Mouse (Mus musculus) embryo, embryonic 10 days (tissue): ENCODE measurements around the gene Erich6b.

Source experiments
- DNase-seq: peaks from one replicate; pipeline ENCODE4 v3.0.0-alpha.2; 2015; ENCODE audit warnings: low spot score

Erich6b gene

DNA sequence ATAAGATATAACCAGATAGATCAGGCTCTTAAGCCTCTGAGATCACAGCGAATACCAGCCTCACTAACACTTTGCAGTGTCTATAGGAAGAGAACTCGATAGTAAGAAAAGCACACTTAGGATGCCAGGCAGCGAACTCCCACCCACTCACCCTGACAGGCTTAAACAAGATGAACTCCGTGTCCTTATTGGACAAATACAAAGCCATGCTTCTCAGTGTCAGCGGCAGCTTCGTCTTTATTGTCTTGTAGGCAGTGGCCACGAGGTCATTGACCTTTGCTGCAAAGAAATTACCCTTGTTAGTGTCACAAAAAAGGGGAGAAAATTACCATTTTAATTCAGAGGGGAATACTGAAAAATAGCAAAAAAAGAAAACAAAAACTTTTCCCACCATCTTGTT is 65.7 kb downstream of the Erich6b start:
- peak; percentile 73 for DNase-seq

DNA sequence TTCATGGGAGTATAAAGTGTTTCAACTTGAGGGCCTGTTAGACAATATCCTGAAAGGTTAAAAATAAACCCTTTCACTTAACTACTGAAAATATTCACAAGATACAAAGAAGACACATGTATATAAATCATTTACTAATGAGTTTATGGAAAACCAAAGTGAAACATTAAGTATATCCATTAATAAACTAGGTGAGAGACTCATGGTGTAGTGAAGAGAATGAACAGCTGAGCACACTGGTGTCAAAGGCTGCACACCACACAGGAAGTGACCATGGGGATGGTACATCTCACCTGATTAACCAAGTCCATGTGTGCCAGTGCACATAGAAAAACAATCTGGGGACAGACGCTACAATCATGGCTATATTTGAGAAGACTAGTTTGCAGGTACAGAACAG is 66.9 kb downstream of the Erich6b start:
- no peak for DNase-seq

- DNase-seq = no peak
Measured at GRCm38 (mm10) chr14:75711731-75712130, 69.7 kb downstream of the Erich6b start.

- DNase-seq = no peak
Measured at GRCm38 (mm10) chr14:75712687-75713086, 70.6 kb downstream of the Erich6b start.

- peak; percentile 12 for DNase-seq
Measured at GRCm38 (mm10) chr14:75713661-75714060, 71.6 kb downstream of the Erich6b start.

DNA sequence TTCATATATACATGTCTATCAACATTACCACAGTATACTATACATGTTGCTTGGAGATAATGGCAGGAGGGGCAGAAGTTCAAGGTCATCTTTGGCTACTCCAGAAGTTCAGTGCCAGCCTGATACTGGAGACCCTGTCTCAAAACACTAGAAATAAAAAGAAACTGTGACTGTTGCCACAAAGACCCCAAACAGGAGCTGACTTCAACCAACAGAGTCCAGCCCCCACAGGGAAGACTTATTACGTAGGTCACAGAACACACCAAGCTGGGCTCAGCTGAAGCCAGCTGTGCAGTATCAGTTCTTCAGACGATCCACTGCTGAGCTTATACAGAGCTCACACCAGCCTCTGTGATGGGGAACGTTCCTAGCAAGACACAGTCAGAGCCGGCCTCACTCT is 74.4 kb downstream of the Erich6b start:
- DNase-seq = no peak
